Mouse (Mus musculus) activated CD4-positive, CD25-positive, alpha-beta regulatory T cell, adult 4 months (primary cell): ENCODE measurements around the gene Dlgap4. TPM values are rescaled to one million over a fixed set of nuclear protein-coding genes. Genes with fewer than 3 reads are reported as not detected.

Experiments used
- ATAC-seq: one replicate; pipeline ENCODE4 v1.8.0; 2017
- polyA plus RNA-seq, 2 experiments: library from polyadenylated mRNA; unstranded; fragments of 100-300 nt; shearing (Covaris generic); gene quantifications; one replicate each; pipeline ENCODE4 v1.2.1; 2017

The Dlgap4 gene
- polyA plus RNA-seq, 2 experiments from 2014 or later: 56.8 to 71.9 TPM

DNA sequence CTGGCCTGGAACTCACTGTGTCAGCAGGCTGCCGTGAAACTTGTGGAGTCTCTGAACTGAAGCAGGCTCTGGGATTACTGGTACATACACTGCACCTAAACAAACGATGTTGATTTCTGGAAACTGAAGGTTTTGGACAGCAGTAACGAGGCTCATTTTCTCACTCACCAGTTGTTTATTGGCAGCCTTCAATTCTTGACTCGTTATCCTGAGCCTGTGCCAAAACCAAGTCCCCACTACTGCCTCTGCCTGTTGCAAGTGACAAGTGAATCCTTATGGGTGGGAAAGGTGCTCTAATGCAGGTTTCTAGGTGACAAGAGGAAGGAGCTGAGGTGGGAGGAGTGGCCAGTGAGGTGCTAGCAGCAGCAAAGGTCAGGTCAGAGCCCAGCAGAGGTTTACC is 128.5 kb downstream of the Dlgap4 start:
- no peak for ATAC-seq

- ATAC-seq: no peak
Observed at GRCm38 (mm10) chr2:156743248-156743647, 129.7 kb downstream of the Dlgap4 start.

GRCm38 (mm10) chr2:156744414-156744813 is 130.9 kb downstream of the Dlgap4 start:
- ATAC-seq: no peak

GRCm38 (mm10) chr2:156747315-156747714 is 133.8 kb downstream of the Dlgap4 start:
- no peak for ATAC-seq

GRCm38 (mm10) chr2:156749687-156750086 is 136.2 kb downstream of the Dlgap4 start:
- ATAC-seq: no peak

GRCm38 (mm10) chr2:156756937-156757336 is 143.4 kb downstream of the Dlgap4 start:
- ATAC-seq: no peak

DNA sequence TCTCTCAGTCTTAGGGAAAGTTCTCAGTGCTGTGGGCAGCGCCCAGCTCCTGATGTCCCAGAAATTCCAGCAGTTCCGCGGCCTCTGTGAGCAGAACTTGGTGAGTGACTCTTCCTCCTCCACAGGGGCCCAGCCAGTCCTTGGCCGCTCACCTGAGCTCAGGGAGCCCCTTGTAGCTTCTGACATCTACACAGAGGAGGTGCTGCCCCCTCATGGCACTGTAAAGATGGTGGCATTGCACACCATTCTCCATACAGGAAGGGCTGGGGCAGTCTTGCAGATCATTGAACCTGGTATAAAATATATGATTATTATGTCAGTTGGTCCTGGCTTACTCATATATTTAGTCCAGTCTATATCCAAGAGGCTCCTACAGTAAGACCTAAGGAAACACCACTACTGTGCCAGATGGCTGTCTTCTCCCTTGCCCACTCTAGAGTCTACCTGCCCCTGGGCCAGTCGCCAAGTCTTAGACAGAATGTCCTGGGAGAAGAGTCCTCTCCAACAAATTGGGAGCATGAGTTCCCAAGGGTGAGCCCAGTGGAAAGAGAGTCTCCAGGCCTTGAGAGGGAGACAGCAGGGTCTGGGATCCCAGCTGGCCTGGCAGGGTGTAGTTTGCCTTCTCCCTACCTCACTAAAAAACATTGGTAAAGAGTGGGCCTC is 147.5 kb downstream of the Dlgap4 start:
- no peak for ATAC-seq

GRCm38 (mm10) chr2:156761521-156762278 is 148.2 kb downstream of the Dlgap4 start:
- no peak for ATAC-seq

DNA sequence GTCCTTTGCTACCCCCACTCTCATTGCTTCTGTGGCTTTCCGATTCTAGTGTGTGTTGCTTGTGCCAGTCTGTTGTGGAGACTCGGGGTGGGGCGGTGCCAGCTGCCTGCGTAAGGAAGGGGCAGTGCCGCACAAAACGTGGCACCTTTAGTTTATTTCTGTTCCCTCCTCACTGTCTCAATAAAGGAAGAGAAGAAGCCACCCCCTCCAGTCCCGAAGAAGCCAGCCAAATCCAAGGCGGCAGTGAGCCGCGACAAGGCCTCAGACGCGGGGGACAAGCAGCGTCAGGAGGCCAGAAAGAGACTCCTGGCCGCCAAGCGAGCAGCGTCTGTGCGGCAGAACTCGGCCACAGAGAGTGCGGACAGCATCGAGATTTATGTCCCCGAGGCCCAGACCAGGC is 149.0 kb downstream of the Dlgap4 start:
- ATAC-seq: no peak

- no peak for ATAC-seq
Observed at GRCm38 (mm10) chr2:156763101-156763500, 149.6 kb downstream of the Dlgap4 start.

- no peak for ATAC-seq
Observed at GRCm38 (mm10) chr2:156764022-156764421, 150.5 kb downstream of the Dlgap4 start.

- no peak for ATAC-seq
Observed at GRCm38 (mm10) chr2:156764747-156765146, 151.2 kb downstream of the Dlgap4 start.

GRCm38 (mm10) chr2:156765593-156765992 is 152.1 kb downstream of the Dlgap4 start:
- no peak for ATAC-seq

GRCm38 (mm10) chr2:156766227-156767019 is 152.9 kb downstream of the Dlgap4 start:
- no peak for ATAC-seq

- no peak for ATAC-seq
Observed at GRCm38 (mm10) chr2:156767108-156767507, 153.6 kb downstream of the Dlgap4 start.

DNA sequence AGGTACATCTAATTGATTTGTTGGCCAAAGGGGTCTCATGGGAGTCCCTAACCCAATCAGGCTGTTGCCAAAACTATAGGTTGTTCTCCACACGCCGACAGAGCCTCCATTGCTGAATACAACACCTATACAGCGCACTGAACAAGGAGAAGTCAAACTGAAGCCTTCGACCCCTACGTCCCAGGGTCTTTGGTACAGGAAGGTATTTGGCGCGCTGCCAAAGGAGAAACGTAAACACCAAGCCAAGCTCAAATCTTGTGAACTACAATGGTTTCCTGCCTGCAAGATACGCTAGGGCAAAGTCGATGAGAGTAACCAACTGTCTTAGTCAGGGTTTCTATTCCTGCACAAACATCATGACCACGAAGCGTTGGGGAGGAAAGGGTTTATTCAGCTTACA is 155.8 kb downstream of the Dlgap4 start:
- ATAC-seq: no peak

- no peak for ATAC-seq
Observed at GRCm38 (mm10) chr2:156773470-156773869, 160.0 kb downstream of the Dlgap4 start.

- no peak for ATAC-seq
Observed at GRCm38 (mm10) chr2:156774035-156774737, 160.7 kb downstream of the Dlgap4 start.

GRCm38 (mm10) chr2:156774738-156775454 is 161.4 kb downstream of the Dlgap4 start, which contains the start of gene Myl9:
Gene Myl9, plus strand, starts transcription at chr2:156775420.
- no peak for ATAC-seq

GRCm38 (mm10) chr2:156775455-156776435 is 162.2 kb downstream of the Dlgap4 start:
- ATAC-seq: no peak

GRCm38 (mm10) chr2:156776907-156777306 is 163.4 kb downstream of the Dlgap4 start:
- ATAC-seq: no peak
